Mouse (Mus musculus): ENCODE measurements around the gene Tuba1c. TPM values are rescaled to one million over a fixed set of nuclear protein-coding genes. Genes with fewer than 3 reads are reported as not detected.
A peak's percentile ranks its signal among the peaks of the same experiment; 100 is the strongest.

The Tuba1c gene
- total RNA-seq, 2 experiments from 2014 or later: 200 to 203 TPM

- no peak for DNase-seq
These were observed 32.9 kb upstream of the Tuba1c start for GRCm38 (mm10) chr15:98996840-98997239.

GRCm38 (mm10) chr15:98997938-98998774, 31.5 kb upstream of the Tuba1c start:
- DNase-seq: peak; percentile 43

- DNase-seq: no peak
These were observed 30.9 kb upstream of the Tuba1c start for GRCm38 (mm10) chr15:98998775-98999157.

- DNase-seq: peak; percentile 78
These were observed 29.0 kb upstream of the Tuba1c start for GRCm38 (mm10) chr15:99000535-99001283.

GRCm38 (mm10) chr15:99001451-99001931, 28.2 kb upstream of the Tuba1c start:
- peak; percentile 50 for DNase-seq

- no peak for DNase-seq
These were observed 26.1 kb upstream of the Tuba1c start for GRCm38 (mm10) chr15:99003600-99003999.

GRCm38 (mm10) chr15:99008801-99009241, 20.9 kb upstream of the Tuba1c start:
- DNase-seq: no peak

GRCm38 (mm10) chr15:99010896-99011295, 18.8 kb upstream of the Tuba1c start:
- DNase-seq: no peak

- no peak for DNase-seq
These were observed 17.7 kb upstream of the Tuba1c start for GRCm38 (mm10) chr15:99011946-99012345.

- DNase-seq: no peak
These were observed 15.1 kb upstream of the Tuba1c start for GRCm38 (mm10) chr15:99014496-99015030.

- no peak for DNase-seq
These were observed 12.3 kb upstream of the Tuba1c start for GRCm38 (mm10) chr15:99017355-99017761.

GRCm38 (mm10) chr15:99017986-99018385, 11.7 kb upstream of the Tuba1c start:
- no peak for DNase-seq

GRCm38 (mm10) chr15:99018630-99019029, 11.1 kb upstream of the Tuba1c start:
- no peak for DNase-seq

GRCm38 (mm10) chr15:99019436-99019835, 10.3 kb upstream of the Tuba1c start:
- DNase-seq: no peak

GRCm38 (mm10) chr15:99020171-99020570, 9.5 kb upstream of the Tuba1c start:
- DNase-seq: no peak

- no peak for DNase-seq
These were observed 8.4 kb upstream of the Tuba1c start for GRCm38 (mm10) chr15:99021255-99021654.

- peak; percentile 89 for DNase-seq
These were observed 4.9 kb upstream of the Tuba1c start for GRCm38 (mm10) chr15:99024668-99025314.

GRCm38 (mm10) chr15:99025414-99025813, 4.3 kb upstream of the Tuba1c start:
- DNase-seq: no peak

- DNase-seq: peak; percentile 55
These were observed 3.4 kb upstream of the Tuba1c start for GRCm38 (mm10) chr15:99026259-99026658.

- no peak for DNase-seq
These were observed 2.6 kb upstream of the Tuba1c start for GRCm38 (mm10) chr15:99027116-99027515.

- no peak for DNase-seq
These were observed 725 bp upstream of the Tuba1c start for GRCm38 (mm10) chr15:99028874-99029458.

Measured in heart, postnatal 4 days (tissue).